Mouse (Mus musculus): Measurements from ENCODE around the gene Prkn.
"Not testable (repeated sequence)": the region's sequence is repeated elsewhere in the genome, so short reads cannot be mapped to it uniquely, and the experiment has no call there.

The Prkn gene

DNA sequence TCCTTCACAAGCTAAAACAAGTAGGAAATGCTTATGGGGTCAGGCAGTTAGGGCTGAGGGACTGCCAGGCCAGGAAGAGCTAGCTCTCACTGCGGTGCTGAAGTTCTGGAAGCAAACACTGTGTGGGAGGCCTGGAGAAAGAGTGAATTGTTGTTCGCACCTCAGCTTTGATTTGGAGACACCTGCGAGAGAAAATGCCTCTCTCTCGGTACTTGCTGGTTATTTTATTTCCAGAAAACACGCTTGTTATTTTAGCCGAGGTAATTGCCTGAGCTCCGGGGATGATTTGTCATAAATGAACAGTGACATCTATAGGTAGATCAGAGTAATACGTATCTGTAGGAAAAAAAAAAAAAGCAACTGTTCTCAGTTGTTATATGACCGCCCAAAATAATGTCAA is 1132.4 kb downstream of the Prkn start:
- DNase-seq (ENCODE audit: low read depth in 1 of 2, low spot score in 2 of 2), result no peak

DNA sequence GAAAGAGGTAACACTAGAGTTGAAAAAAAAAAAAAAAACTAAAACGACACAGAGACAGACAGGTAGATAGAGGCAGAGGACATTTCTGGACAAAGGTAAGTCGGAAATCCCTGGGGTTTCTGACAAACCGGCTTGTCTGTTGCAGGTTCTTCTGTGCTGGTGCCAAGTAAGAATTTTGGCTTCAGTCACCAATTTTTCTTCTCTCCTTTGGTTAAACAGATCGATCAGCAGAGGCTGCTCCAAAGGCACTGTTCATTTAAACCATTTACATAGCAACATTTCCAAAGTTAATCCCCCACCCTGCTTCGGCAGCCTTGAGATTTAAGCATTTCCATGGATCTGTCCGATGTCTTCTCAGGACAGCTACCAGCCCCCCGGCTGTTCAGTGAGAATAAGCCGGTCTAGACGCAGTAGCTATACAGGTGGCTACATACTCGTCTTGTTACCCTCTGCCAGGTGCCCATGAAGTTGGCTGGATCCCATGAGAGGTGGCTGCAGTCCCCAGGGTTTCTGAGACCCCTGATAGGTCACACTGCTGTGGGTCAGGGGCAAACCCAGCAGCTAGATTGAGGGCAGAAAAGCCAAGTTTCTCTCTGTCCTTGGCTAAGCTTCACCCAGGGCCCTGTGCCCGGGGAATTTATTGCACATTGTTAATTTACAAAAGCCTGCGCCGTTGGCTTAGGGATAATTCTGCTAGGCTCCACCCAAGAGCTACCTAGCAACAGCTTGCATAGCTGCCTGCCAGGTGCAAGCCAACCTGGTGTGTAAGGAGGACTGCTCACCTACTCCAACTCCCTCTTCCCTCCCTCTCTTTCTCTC is 1133.0 kb downstream of the Prkn start:
- no peak for DNase-seq (ENCODE audit: low read depth in 1 of 2, low spot score in 2 of 2)

- no peak for DNase-seq (ENCODE audit: low read depth in 1 of 2, low spot score in 2 of 2)
Measured at GRCm38 (mm10) chr17:11975062-11975607, 1135.0 kb downstream of the Prkn start.

DNA sequence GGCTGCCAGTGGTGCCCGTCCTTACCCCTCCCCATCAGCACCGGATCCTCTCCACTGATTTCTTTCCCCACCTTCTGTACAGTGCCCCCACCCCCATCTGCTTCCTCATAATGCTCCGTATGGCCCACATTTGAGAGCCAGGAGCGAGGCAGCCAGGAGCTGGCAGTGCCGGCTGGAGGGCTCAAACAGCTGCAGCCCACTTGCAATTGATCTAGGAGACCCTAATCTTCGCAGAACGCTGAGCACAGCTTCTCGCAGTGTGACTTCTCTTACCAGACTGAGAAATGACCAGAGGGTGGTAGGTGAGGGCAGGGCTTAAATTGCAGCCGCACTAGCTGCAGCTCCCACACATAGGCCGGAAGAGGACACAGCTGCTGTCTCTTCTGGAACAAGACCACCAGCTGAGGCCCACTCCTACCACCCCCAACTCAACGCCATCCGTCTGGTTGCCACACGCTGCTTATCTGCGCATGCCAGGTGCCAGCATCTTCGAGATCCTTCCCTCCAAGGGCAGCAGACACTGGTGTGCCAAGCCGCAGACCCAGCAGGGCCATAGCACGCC is 1138.2 kb downstream of the Prkn start:
- DNase-seq (ENCODE audit: low read depth in 1 of 2, low spot score in 2 of 2), result no peak

- no peak for DNase-seq (ENCODE audit: low read depth in 1 of 2, low spot score in 2 of 2)
Measured at GRCm38 (mm10) chr17:11981666-11982065, 1141.5 kb downstream of the Prkn start.

DNA sequence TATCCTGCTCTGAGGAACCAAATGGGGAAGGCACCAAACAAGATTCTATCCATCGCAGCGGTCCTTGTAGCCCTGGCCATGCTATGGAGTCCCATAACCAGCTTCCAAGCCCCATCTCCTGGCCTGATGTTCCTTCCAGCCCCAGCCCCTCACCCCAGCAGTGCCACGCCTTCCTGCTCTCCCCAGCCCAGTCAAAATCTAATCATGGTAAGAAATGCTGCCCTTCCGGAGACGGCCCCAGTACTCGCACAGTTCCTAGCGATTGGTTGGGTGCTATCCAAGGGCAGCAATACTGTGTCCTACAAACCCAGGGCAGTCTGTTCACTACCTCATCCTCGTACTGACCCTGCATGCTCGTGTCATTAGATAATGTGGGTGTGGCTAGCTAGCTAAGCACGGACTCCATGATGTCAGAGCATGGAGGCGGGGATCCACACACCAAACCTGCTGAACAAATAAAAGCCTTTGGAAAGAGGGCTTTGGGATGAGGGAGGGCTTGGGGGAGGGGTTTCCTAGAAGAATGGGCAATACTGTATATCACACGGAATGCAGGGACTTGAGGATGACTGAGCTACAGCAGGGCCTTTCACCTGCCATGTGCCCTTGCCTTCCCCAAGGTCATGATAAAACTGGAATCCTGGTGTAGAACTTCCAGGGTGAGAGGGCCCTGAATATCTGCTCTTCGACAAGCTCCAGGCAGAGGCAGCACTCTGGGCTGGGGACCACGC is 1148.1 kb downstream of the Prkn start:
- DNase-seq (ENCODE audit: low read depth in 1 of 2, low spot score in 2 of 2), result no peak

DNA sequence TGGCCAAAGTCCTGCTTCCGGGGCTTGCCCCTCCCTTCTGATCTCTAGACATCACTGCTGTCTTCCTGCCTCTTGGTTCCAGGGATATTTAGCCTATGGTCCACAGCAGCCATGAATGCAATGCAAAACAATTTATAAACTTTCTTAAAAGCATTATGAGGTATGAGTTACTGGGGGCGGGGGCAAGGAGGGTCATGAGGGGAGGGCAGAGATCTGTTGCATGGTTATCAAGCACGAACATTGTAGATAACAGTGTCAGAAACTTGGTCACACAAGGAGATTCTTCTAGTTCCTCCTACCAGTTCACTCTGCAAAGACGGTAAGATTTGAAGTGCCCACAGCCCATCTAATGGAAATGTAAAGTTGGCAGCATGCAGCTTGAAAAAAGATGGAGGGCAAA is 1149.1 kb downstream of the Prkn start:
- DNase-seq (ENCODE audit: low read depth in 1 of 2, low spot score in 2 of 2), result no peak

DNA sequence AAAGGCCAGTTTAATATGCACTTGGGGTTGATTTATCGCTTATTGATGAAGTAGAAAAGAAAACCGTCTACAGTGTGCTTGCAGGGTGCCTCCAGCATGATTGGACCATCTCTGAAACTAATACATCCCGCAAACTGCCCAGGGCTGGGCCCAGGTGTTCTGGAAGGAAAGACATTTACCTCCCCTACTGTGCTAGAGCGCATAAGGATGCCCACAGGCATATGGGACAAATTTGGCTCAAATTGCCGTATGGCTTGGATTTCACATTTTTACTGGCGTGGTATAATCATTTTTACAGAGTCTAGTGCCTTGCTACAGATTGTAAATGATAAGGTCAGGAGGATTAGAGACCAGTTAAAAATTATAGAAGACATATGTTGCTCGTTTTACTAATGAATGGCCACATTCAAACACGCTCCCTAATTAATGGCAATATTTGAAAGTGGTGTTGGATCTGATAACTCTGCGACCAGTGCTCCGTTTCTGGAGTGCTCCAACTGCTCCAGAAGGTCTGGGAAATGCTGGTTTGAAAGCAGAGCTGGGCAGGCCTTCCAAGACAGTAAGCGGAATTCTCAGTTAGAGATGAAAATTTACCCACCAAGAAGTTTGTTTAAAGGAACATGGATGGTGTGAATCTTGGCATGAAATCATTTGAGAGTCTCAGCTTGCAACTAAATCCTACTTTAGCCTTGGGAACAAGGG is 1150.4 kb downstream of the Prkn start:
- no peak for DNase-seq (ENCODE audit: low read depth in 1 of 2, low spot score in 2 of 2)

DNA sequence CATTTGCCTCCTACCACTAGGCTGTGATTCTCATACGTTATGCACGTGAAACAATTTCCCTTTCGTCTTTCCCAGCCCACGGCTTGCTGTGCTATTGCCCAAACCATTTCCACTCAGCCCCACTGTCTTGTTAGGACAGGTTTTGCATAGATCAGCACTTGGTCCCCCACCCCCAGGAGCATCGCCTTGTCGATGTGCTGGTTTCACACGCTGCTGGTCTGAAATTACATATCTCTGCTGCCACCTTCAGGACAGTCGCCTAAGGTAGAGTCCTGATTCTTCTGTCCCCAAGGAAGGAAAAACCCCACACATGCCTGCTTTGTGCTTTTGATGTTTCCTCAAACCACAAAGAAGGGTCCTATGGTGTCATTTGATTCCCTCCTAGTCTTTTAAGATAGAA is 1153.1 kb downstream of the Prkn start:
- DNase-seq (ENCODE audit: low read depth in 1 of 2, low spot score in 2 of 2), result no peak

DNA sequence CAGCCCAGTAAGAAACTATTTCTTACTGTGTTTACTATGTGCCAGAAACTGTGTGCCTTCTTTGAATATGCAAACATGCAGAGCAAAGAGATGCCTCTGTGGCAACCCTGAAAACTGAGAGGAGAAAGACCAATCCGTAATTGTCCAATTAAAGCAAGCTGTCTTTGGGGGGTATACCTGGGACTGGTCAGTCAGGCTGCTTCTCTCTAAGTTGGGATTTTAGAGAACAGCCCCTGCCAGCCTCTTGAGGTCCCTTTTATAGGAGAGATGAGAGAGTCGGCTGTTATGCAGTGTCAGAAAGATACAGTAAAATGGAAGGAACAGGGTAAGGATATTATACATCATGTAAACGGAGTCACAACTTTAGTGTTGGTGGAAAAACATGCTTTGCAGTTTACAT is 1154.1 kb downstream of the Prkn start:
- DNase-seq (ENCODE audit: low read depth in 1 of 2, low spot score in 2 of 2), result no peak

GRCm38 (mm10) chr17:11994754-11995153 is 1154.6 kb downstream of the Prkn start:
- not testable (repeated sequence) for DNase-seq (ENCODE audit: low read depth in 1 of 2, low spot score in 2 of 2)

DNA sequence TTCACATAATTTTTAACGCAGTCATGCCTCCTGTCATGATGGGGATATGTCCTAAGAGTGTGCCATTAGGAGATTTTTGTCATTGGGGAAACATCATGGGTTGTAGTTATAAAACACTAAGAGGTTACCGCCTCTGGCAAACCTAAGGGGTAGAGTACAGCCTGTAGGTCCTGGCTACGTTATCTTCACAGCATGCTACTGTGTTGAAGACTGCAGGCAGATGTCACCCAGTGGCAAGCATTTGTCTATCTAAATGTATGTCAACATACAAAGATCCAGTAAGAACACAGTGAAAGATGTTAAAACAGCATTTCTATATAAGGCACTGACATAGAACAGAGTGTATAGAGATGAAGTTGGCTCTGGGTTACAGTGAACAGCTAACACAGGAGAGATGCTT is 1155.3 kb downstream of the Prkn start:
- no peak for DNase-seq (ENCODE audit: low read depth in 1 of 2, low spot score in 2 of 2)

DNA sequence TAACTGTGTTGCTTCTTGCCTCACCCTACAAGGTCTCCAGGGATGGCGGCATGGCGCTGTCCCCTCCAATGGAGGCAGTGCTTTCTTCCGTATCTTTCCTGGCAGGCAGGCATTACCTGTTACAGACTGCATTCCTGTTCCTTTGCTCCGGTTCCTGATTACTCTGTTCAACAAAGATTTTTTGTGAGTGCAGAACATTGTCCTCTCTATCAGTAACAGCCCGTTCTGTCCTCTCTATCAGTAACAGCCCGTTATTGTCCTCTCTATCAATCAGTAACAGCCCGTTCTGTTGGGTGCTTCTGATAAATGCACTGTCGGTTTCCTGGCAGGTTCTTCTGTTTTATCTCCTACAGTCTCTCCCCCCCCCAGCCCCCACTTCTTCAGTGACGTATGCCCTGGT is 1156.1 kb downstream of the Prkn start:
- no peak for DNase-seq (ENCODE audit: low read depth in 1 of 2, low spot score in 2 of 2)

DNA sequence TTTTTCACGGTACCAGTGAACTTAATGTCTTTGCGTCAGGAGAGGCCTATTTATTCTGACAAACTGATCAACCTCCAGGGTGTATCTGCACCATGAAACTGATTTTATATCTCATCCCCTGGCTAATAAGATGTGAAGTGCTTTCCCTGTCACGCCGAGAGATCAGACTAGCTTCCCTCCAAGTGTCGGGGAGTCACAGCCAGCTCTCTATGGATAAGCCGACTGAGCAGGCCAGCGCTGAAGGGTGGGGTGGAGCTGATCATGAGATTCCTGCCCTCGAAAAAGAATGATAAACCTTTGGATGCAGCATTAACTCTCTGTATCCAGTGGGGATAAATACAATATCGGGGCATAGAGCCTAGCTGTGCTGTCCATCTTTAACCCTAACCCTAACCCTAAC is 1160.1 kb downstream of the Prkn start:
- DNase-seq (ENCODE audit: low read depth in 1 of 2, low spot score in 2 of 2), result no peak

GRCm38 (mm10) chr17:12021326-12021725 is 1181.1 kb downstream of the Prkn start:
- no peak for DNase-seq (ENCODE audit: low read depth in 1 of 2, low spot score in 2 of 2)

- no peak for DNase-seq (ENCODE audit: low read depth in 1 of 2, low spot score in 2 of 2)
Measured at GRCm38 (mm10) chr17:12029362-12029761, 1189.2 kb downstream of the Prkn start.

- DNase-seq (ENCODE audit: low read depth in 1 of 2, low spot score in 2 of 2), result no peak
Measured at GRCm38 (mm10) chr17:12029921-12030461, 1189.8 kb downstream of the Prkn start.

GRCm38 (mm10) chr17:12030556-12031160 is 1190.5 kb downstream of the Prkn start:
- DNase-seq (ENCODE audit: low read depth in 1 of 2, low spot score in 2 of 2), result no peak

GRCm38 (mm10) chr17:12031203-12031942 is 1191.2 kb downstream of the Prkn start:
- no peak for DNase-seq (ENCODE audit: low read depth in 1 of 2, low spot score in 2 of 2)

Data from monocyte, adult 2 months (primary cell).